Mouse (Mus musculus) Patski (cell line): ENCODE measurements around the gene Klf16. TPM values are rescaled to one million over a fixed set of nuclear protein-coding genes. Genes with fewer than 3 reads are reported as not detected.

ENCODE experiments used
- ATAC-seq: fragments of 100-300 bp; one replicate; pipeline ENCODE4 v1.8.0; 2021
- CTCF ChIA-PET: fragments of 350-600 bp; sonication (Branson Sonifier 250); formaldehyde crosslinking; loops from one replicate; lab custom pipeline; 2022; ENCODE audit warnings: inconsistent platforms; lab: Charles Lee
- POLR2A ChIA-PET: fragments of 350-600 bp; sonication (Branson Sonifier 250); formaldehyde crosslinking; loops from one replicate; lab custom pipeline; 2022; ENCODE audit warnings: antibody characterized with exemption, inconsistent platforms; lab: Charles Lee
- DNase-seq: peaks from one replicate; pipeline ENCODE4 v3.0.0-alpha.2; 2011; ENCODE audit warnings: low read depth, low spot score
- H3K27me3 ChIP-seq: fragments of 371-371 bp; one replicate; pipeline ENCODE4 v1.5.1; 2021
- CTCF ChIP-seq: fragments of 100-300 bp; IDR thresholded peaks from one replicate; pipeline ENCODE4 v1.5.1; 2021
- in situ Hi-C: fragments of 300-500 bp; cut with MboI; formaldehyde crosslinking; loops from 3 replicates; pipeline ENCODE4 v1.11.1; 2018; ENCODE audit warnings: low pct_unique_long_range_greater_than_20kb, mixed read lengths
- polyA plus RNA-seq: library from polyadenylated mRNA; unstranded; gene quantifications from one replicate; pipeline ENCODE4 v1.2.3, GENCODE M21; 2021

Gene Klf16
- polyA plus RNA-seq, 1 experiment from 2014 or later, result 18.7 TPM

DNA sequence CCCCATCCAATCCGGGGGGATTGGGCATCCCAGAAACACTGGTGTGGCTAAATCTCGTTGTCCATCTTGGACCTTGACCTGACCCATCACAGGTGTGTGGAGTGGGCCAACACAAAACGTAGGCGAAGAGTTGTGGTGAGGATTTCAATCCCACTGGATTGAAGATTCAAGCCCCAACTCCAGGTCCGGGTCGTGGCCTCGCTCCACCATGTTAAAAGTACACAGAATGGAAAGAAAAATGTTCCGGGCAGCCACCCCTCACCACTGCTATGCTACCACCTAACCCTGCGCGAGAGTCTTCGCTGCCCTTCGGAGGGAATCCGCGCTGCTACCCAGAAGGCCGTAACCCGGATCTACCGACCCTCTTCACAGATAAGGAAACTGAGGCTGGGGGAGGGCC is 1.2 kb downstream of the Klf16 start:
- POLR2A ChIA-PET, result no interaction called here
- ATAC-seq, result no peak
- no peak for DNase-seq
- in situ Hi-C loops, result loop anchor here (5.0 kb wide), 1 partner anchor 111 kb away; no protein-coding TSS in a partner anchor
- CTCF ChIA-PET, result interaction anchor here (2.4 kb wide), 1 partner anchor 14 kb away, joined by 7 read pairs; the partner anchor contains the start of gene Rexo1
- H3K27me3 ChIP-seq, result no peaks in the 10 kb centered on the region
- TF ChIP-seq CTCF, result no peak

DNA sequence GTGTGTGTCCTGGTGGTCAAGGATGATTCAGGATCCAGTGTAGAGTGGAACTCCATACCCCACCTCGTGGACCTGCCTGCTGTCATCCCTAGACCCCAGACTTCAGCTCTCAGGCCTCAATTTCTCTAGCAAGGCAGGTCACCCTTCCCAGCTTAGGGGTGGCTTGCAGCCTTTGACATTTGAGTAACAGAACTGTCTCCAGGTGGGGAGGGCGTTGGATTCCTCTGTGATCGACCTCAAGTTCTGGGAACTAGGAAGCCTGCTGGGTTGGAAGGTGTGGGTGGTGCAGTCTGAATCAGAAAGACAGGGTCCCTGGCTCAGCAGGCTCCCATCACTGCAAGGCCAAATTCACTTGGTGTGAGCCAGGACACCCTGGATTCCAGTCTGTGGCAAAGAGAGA is 2.2 kb downstream of the Klf16 start:
- no peaks in the 10 kb centered on the region for H3K27me3 ChIP-seq
- in situ Hi-C loops, result loop anchor here (5.0 kb wide), 1 partner anchor 112 kb away; no protein-coding TSS in a partner anchor
- ATAC-seq (no peak), DNase-seq (no peak)
- CTCF ChIA-PET, result interaction anchor here (2.4 kb wide), 1 partner anchor 13 kb away, joined by 7 read pairs; the partner anchor contains the start of gene Rexo1
- POLR2A ChIA-PET, result interaction anchor here (0.6 kb wide), 1 partner anchor 57 kb away, joined by 5 read pairs; no protein-coding TSS in a partner anchor
- no peak for TF ChIP-seq CTCF

DNA sequence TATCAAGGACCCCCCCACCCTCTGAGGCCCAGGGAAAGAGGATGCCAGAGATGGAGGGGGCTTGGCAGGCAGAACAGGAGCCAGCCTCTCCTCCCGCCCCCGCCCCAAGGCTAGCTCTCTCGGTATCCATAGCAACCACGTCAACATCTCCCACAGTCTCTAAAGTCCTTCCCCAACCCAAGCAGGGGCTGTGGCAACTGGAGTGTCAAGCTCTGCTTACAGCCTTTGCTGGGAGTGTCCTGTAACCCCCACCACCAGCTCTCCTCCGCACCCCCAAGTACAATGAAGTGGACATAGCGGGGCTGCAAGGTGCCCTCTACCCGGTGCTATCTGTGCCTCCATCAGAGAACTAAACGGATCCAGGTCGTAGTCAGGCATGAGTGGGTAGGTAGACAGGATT is 3.2 kb downstream of the Klf16 start:
- ChIA-PET CTCF (interaction anchor here (1.7 to 2.4 kb wide), 2 partner anchors 11 to 12 kb away, joined by 3 to 7 read pairs; partner anchors contain the start of gene Rexo1), POLR2A (no interaction called here)
- DNase-seq (no peak), ATAC-seq (no peak)
- in situ Hi-C loops, result no loop called here
- TF ChIP-seq CTCF, result no peak
- no peaks in the 10 kb centered on the region for H3K27me3 ChIP-seq

DNA sequence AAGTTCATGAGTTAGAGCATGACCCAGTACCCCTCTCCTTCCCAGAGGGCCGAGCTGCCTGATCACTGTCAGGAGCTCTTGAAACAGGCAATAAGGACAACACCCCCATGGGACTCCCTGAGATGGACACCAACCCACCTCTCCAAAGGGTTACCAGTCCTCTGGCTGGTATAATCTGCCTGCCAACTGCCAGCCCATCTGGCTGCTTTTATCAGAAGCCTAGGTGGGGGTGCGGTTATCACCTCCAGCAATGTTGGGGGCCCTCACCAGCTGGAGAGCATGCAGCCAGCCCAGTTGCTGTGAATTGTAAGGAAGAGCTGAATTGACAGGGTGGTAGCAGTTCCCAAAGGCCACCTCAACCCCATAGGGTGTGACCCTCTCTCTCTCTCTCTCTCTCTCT is 4.6 kb downstream of the Klf16 start:
- in situ Hi-C loops, result no loop called here
- DNase-seq (no peak), ATAC-seq (no peak)
- ChIA-PET CTCF (no interaction called here), POLR2A (no interaction called here)
- no peaks in the 10 kb centered on the region for H3K27me3 ChIP-seq
- TF ChIP-seq CTCF, result no peak

DNA sequence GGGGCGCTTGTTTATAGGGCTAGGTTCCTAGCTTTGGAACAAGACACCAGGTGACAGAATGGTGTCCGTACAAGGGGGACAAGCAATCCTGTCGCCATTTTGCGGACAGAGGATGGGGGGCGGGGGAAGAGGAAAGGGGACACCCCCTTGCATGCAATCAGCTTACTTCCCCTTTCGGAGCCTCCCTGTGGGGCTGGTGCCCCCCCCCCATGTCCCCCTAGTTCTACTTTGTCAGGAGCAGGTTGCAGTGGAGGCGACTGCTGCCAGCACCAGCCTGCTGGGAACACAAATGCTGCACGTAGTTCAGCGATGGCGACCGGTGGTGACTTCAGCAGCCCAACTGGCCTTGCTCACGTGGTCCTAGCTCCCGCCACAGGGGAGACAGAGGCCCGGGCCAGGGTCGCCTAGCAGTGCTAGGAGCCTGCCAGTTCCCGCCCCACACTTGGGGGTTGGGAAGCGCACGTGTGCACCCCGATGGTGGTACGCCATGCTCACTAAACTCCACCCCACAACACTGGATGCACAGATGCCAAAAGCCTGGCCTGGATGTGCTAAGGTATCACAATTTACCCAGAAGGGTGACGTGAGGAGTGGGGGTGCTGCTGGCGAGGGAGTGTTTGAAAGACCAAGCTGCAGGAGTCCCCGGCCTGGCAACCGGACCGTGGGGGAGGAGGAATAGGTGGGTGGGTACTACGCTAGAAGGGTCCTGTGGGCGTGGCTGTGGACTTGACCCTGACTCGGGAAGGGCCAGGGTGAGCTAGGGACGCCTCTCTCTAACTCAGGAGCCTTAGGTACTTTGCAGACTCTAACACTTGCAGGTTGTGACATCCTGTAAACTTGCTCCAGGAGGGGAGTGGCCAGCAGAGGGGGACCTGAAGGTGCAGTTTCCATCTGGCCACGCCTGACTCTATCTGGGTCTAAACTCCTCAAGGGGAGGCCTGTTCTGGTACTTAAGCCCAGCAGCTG is 6.0 kb downstream of the Klf16 start:
- no peak for DNase-seq
- in situ Hi-C loops, result no loop called here
- no peak for ATAC-seq
- no peaks in the 10 kb centered on the region for H3K27me3 ChIP-seq
- ChIA-PET CTCF (interaction anchor here (1.5 to 1.7 kb wide), 2 partner anchors 8 to 9 kb away, joined by 3 to 6 read pairs; no protein-coding TSS in a partner anchor), POLR2A (interaction anchor here (1.4 kb wide), 1 partner anchor 10 kb away, joined by 6 read pairs; the partner anchor contains the start of gene Rexo1)
- TF ChIP-seq CTCF, result no peak

DNA sequence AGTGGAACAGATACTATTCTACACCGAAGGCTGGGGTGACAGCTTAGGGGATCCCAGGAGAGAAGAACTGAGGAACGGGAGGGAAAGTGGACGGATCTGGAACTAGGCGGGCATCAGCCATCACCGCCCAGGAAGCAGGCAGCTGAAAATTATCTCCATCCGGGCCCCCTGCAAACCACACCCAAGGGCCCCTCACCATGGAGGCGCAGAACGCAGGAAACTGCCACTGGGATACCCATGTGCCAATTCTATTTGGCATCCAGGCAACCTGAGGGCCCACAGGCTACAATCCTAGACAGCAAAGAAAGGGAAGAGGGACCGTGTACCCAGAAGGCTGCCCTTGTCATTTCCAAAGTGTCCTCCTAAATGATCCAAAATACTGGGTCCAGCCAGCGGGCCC is 6.7 kb downstream of the Klf16 start:
- in situ Hi-C loops, result no loop called here
- ChIA-PET POLR2A (interaction anchor here (1.4 kb wide), 1 partner anchor 9 kb away, joined by 6 read pairs; the partner anchor contains the start of gene Rexo1), CTCF (interaction anchor here (1.5 to 1.7 kb wide), 2 partner anchors 8 kb away, joined by 3 to 6 read pairs; no protein-coding TSS in a partner anchor)
- ATAC-seq (no peak), DNase-seq (no peak)
- no peak for TF ChIP-seq CTCF
- no peaks in the 10 kb centered on the region for H3K27me3 ChIP-seq

DNA sequence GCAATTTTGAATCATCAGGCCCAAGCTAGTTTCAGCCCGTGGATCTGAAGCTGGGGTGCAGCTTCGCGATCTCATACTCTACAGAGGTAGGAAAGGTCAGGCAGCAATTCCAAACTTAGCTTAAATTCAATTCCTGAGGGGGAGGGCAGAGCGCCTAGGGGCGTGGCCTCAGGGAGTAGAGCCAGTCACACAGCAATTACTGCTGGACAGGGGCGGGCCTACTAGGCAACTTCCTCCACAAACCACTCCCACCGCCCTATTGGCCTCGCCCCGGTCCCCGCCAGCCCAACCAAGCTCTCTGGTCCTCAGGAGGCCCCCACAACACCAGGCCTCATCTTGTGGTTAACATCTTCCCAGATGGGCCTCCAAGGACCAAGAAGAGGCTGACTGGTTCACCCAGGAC is 7.5 kb downstream of the Klf16 start:
- H3K27me3 ChIP-seq, result no peaks in the 10 kb centered on the region
- CTCF ChIA-PET, result interaction anchor here (1.5 kb wide), 1 partner anchor 9 kb away, joined by 3 read pairs; no protein-coding TSS in a partner anchor
- POLR2A ChIA-PET, result interaction anchor here (1.4 kb wide), 1 partner anchor 9 kb away, joined by 6 read pairs; the partner anchor contains the start of gene Rexo1
- no peak for ATAC-seq
- no peak for TF ChIP-seq CTCF
- DNase-seq, result no peak
- in situ Hi-C loops, result no loop called here

DNA sequence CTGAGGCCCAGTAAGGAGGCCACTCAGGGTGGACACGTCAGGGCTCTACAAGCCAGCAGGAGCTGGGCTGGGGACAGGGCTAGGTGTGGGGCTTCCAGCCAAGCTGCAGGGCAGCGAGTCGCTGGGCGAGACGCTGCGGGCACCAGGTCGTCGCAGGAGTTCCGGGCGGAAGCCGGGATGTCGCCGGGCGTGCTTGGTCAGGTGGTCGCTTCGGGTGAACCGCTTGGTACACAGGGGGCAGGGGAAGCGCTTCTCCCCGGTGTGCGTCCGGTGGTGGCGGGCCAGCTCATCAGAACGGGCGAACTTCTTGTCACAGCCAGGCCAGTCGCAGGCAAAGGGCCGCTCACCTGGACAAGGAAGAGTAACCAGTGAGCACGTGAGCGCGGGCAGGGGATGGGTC is 8.2 kb downstream of the Klf16 start:
- ATAC-seq, result no peak
- H3K27me3 ChIP-seq, result no peaks in the 10 kb centered on the region
- no peak for TF ChIP-seq CTCF
- POLR2A ChIA-PET, result interaction anchor here (0.5 kb wide), 1 partner anchor 472 kb away, joined by 3 read pairs; no protein-coding TSS in a partner anchor
- in situ Hi-C loops, result no loop called here
- CTCF ChIA-PET, result no interaction called here
- no peak for DNase-seq

DNA sequence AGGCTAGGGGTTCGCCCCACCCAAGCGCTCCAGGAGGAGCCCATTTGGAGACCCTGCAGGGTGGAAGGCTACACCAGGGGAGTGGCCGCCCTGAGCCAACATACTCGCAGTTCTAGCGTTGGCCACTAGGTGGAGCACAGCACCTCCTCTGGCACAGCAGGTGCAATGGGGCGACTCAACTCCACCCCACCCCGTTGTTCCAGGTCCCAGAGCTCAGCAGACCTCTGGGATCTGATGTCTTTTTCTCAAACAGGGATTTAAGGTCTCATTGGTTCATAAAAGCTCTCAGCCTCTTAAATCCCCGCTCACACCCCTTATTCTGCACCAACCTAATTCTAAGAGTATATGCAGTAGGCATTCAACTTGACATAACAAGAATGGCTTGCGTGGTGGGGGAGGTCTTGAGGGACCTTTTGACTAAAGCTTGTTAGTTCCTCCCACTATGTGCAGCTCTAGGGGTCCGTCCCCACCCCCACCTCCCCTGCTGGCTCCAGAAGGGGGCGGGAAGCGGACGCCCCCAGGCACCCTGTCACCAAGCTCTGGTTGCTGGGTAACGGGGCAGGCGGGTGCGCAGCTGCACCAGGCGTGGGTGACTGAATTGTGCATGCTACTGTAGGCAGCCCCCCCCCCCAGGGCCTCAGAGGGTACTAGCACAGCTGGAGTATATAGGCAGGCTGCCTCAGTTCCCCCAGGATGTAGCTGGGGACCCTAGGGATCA is 10.6 kb downstream of the Klf16 start:
- POLR2A ChIA-PET, result no interaction called here
- no peak for DNase-seq
- no peak for TF ChIP-seq CTCF
- in situ Hi-C loops, result no loop called here
- no peak for ATAC-seq
- no peaks in the 10 kb centered on the region for H3K27me3 ChIP-seq
- CTCF ChIA-PET, result interaction anchor here (0.9 to 3.3 kb wide), 13 partner anchors 9 to 176 kb away, joined by 3 to 25 read pairs (median 6); partner anchors contain the start of gene Ap3d1
